Mouse (Mus musculus) intestine, postnatal 0 days (tissue): ENCODE data around the gene Slc44a4. TPM values are rescaled to one million over a fixed set of nuclear protein-coding genes. Genes with fewer than 3 reads are reported as not detected.

Experiments used
- ATAC-seq: fragments of 200-750 bp; cut with Nextera tagmentation; 2 replicates; pipeline ENCODE4 v1.8.0; 2017; ENCODE audit warnings: mild to moderate bottlenecking, moderate TSS enrichment, moderate library complexity
- H3K27ac ChIP-seq: fragments of 300-500 bp; sonication (generic); 2 replicates; pipeline ENCODE4 v1.5.1; 2014; ENCODE audit warnings: mild to moderate bottlenecking, low read depth, low read length, moderate library complexity
- H3K27me3 ChIP-seq: fragments of 300-500 bp; sonication (generic); replicated peaks from 2 replicates; pipeline ENCODE4 v1.6.1; 2014; ENCODE audit warnings: low read length, mixed read lengths; ENCODE audit not compliant: control insufficient read depth, insufficient read depth
- H3K36me3 ChIP-seq: fragments of 300-500 bp; sonication (generic); 2 replicates; pipeline ENCODE4 v1.6.1; 2014; ENCODE audit warnings: mild to moderate bottlenecking, moderate library complexity; ENCODE audit not compliant: control insufficient read depth, insufficient read depth
- H3K4me1 ChIP-seq: fragments of 300-500 bp; sonication (generic); replicated peaks from 2 replicates; pipeline ENCODE4 v1.6.1; 2014; ENCODE audit warnings: antibody characterized with exemption, low read length, mixed read lengths; ENCODE audit not compliant: control insufficient read depth, insufficient read depth
- H3K4me2 ChIP-seq: fragments of 300-500 bp; sonication (generic); replicated peaks from 2 replicates; pipeline ENCODE4 v1.6.1; 2014; ENCODE audit warnings: low read depth, mild to moderate bottlenecking, moderate library complexity
- H3K4me3 ChIP-seq: fragments of 300-500 bp; sonication (generic); 2 replicates; pipeline ENCODE4 v1.5.1; 2014; ENCODE audit warnings: low read depth, low read length
- H3K9ac ChIP-seq: fragments of 300-500 bp; sonication (generic); 2 replicates; pipeline ENCODE4 v1.6.1; 2014; ENCODE audit warnings: mild to moderate bottlenecking, low read depth, low read length
- H3K9me3 ChIP-seq: fragments of 300-500 bp; sonication (generic); 2 replicates; pipeline ENCODE4 v1.6.1; 2016; ENCODE audit warnings: mixed run types; ENCODE audit not compliant: control insufficient read depth
- CTCF ChIP-seq: sonication (generic); IDR thresholded peaks from 2 replicates; pipeline ENCODE4 v1.5.1; 2016; ENCODE audit warnings: low read depth, mild to moderate bottlenecking, control low read depth, antibody characterized with exemption, moderate library complexity
- WGBS: fragments of 180-500 bp; shearing (Covaris S2); extraction: QIAGEN DNeasy Blood & Tissue Kit; methylation state at CpG from one replicate; pipeline ENCODE4 v1.1.7; 2014; 5-methylcytosine and 5-hydroxymethylcytosine counted together
- polyA plus RNA-seq: library from polyadenylated mRNA; unstranded; fragments of >200 nt; fragmentation: Nextera tagmentation; extraction: Ambion mirVana; gene quantifications from 2 replicates; pipeline ENCODE4 v1.2.1, GENCODE M21; 2015

The Slc44a4 gene
- polyA plus RNA-seq, 1 experiment from 2014 or later, result 119 TPM

DNA sequence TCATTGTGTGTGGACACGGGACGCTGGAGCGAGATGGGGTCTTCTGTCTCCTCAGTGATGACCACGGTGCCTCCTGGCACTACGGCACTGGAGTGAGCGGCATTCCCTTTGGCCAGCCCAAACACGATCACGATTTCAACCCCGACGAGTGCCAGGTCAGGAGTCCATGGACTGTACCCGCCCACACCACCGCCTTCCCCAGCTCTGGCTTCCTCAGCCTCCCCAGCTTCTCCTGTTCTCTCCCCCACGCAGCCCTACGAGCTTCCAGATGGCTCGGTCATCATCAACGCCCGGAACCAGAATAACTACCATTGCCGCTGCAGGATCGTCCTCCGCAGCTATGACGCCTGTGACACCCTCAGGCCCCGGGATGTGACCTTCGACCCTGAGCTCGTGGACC is 19.8 kb downstream of the Slc44a4 start:
- H3K9ac ChIP-seq, result peak overlapping the region; percentile 2; the same call in 1 of the 2 replicates
- H3K27ac ChIP-seq, result no peak overlapping the region
- TF ChIP-seq CTCF, result no peak
- peak overlapping the region; percentile 23 for H3K4me3 ChIP-seq
- peak overlapping the region; percentile 95 for H3K4me2 ChIP-seq
- 62% methylated on average over 24 of the region's 24 CpGs for WGBS
- no peaks in the 10 kb centered on the region for H3K4me1 ChIP-seq
- no peak for ATAC-seq
- no peaks in the 10 kb centered on the region for H3K9me3 ChIP-seq
- H3K36me3 ChIP-seq, result peaks cover 31% of the 10 kb centered on the region
- no peaks in the 10 kb centered on the region for H3K27me3 ChIP-seq

DNA sequence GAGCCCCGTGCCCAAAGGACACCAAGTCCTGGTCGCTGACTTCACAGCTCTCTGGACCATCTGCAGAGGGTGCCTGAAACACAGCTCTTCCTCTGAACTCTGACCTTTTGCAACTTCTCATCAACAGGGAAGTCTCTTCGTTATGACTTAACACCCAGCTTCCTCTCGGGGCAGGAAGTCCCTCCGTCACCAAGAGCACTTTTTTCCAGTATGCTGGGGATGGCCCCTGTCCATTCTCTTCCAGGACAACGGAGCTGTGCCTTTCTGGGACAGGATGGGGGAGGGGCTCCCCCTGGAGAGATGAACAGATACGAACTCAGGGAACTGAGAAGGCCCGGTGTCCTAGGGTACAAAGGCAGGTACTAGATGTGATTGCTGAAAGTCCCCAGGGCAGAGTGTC is 20.6 kb downstream of the Slc44a4 start:
- 0 out of 2 replicates have a peak overlapping the region, but pooled peaks have one; percentile 21 for H3K27ac ChIP-seq
- no peaks in the 10 kb centered on the region for H3K9me3 ChIP-seq
- H3K36me3 ChIP-seq, result peaks cover 31% of the 10 kb centered on the region
- no peaks in the 10 kb centered on the region for H3K27me3 ChIP-seq
- no peak for ATAC-seq
- peak overlapping the region; percentile 23; the same call in 1 of the 2 replicates for H3K4me3 ChIP-seq
- no peaks in the 10 kb centered on the region for H3K4me1 ChIP-seq
- WGBS, result 42% methylated on average over 8 of the region's 8 CpGs
- H3K4me2 ChIP-seq, result peak overlapping the region; percentile 95
- no peak for TF ChIP-seq CTCF
- peak overlapping the region; percentile 17; the same call in 1 of the 2 replicates for H3K9ac ChIP-seq

DNA sequence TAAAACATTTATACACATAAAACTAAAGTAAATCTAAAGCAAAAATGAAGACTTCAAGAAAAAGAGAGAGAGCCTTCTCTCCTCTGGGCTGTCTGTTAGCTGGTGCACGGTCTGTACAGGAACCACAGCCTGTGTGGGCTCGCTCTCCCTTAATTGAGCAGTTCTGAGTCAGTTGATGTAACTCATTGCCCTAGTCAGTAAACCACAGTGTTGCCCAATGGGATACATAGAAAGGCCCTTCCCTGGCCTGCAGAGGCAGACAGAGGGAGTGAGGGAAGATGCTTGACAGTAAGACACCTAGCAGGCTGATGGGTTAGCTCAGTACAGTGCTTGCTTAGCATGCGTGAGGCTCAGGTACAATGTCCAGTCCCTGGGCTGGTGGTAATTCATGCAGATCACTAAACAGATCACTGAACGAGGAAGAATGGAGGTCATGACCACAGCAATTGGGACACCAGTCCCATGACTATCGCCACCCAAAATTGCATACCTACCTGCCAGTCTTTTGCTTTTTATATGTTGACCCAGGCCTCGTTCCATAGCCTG is 23.8 kb downstream of the Slc44a4 start:
- Histone ChIP-seq H3K4me2 (no peak overlapping the region), H3K36me3 (peaks cover 26% of the 10 kb centered on the region), H3K27ac (no peak overlapping the region), H3K4me1 (0 out of 2 replicates have a peak, but pooled peaks cover 4% of the 10 kb centered on the region), H3K9ac (no peak overlapping the region), H3K4me3 (no peak overlapping the region), H3K9me3 (no peaks in the 10 kb centered on the region), H3K27me3 (no peaks in the 10 kb centered on the region)
- whole genome bisulfite sequencing, result 67% methylated on average over 6 of the region's 6 CpGs
- no peak for ATAC-seq
- no peak for TF ChIP-seq CTCF

DNA sequence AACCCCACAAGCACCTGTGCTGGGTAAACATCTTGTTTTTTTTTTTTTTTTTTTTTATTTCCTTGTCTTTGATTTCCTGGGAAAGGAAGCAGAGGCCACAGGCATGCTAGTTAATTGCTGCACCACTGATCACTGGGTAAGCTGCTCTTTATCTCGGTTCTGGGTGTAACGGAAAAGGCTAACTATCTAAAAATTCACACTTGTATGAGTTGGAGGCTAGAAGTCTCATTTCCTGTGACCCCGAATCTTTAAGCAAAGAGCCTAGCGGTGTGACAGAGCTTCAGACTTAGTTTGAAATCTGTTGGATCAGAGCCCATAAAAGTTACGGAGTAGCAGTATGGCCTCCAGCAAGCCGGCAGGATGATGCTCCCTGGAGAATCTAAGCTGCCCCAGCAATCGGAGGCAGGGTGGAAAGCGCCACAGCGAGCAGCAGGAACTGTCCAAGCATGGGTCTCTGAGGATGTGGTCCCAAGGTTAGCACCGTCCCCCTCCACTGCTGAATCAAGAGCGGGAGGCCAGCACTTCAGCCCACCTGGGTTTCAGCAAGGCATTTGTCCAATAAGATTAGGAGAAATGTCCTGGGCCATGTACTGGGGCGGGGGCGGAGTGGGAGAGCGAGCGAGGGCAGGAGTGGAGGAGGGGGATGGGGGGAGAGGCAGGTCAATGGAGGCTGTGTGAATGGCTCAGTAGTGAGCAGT is 27.2 kb downstream of the Slc44a4 start:
- H3K27me3 ChIP-seq, result no peaks in the 10 kb centered on the region
- H3K27ac ChIP-seq, result peak overlapping the region; percentile 50
- 13% methylated on average over 15 of the region's 15 CpGs for WGBS
- H3K9me3 ChIP-seq, result no peaks in the 10 kb centered on the region
- peaks cover 7% of the 10 kb centered on the region; the same call in 1 of the 2 replicates for H3K4me1 ChIP-seq
- peak overlapping the region; percentile 60 for H3K4me2 ChIP-seq
- no peaks in the 10 kb centered on the region for H3K36me3 ChIP-seq
- no peak for TF ChIP-seq CTCF
- no peak for ATAC-seq
- H3K9ac ChIP-seq, result no peak overlapping the region
- peak overlapping the region; percentile 16 for H3K4me3 ChIP-seq

DNA sequence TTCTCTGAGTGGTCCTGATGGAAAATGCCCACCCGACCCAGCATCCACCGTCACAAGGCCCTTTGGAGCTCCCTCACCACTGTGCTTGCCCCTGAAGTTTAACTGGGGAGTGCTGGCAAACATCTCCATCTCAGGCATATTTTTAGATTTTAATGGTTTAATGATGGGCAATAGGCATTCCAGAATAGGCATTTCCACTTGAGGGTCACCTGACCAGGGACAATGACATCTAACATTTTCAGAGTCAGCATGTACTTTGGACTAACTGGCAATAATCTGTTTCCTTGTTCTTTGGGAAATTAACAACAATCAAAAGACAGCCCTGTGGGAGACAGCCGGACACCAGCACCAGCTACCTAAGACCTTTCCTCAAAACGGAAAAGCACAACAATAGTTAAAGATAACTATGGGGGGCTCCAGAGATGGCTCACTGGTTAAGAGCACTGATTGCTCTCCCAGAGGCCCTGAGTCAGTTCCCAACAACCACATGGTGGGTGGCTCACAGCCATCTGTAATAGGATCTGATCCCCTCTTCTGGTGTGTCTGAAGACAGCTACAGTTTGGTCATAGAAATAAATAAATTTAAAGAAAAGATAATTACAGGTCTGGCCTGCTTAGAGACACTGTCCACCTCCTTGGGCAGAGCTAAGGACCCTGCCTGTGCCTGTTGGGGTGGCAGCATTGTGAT is 29.0 kb downstream of the Slc44a4 start:
- Histone ChIP-seq H3K9me3 (no peaks in the 10 kb centered on the region), H3K9ac (no peak overlapping the region), H3K36me3 (no peaks in the 10 kb centered on the region), H3K27me3 (no peaks in the 10 kb centered on the region), H3K4me1 (peaks cover 7% of the 10 kb centered on the region; the same call in 1 of the 2 replicates), H3K4me3 (no peak overlapping the region), H3K27ac (peak overlapping the region; percentile 82), H3K4me2 (peak overlapping the region; percentile 32; the same call in 1 of the 2 replicates)
- no peak for TF ChIP-seq CTCF
- WGBS, result 30% methylated on average over 4 of the region's 4 CpGs
- ATAC-seq, result peak; percentile 62

DNA sequence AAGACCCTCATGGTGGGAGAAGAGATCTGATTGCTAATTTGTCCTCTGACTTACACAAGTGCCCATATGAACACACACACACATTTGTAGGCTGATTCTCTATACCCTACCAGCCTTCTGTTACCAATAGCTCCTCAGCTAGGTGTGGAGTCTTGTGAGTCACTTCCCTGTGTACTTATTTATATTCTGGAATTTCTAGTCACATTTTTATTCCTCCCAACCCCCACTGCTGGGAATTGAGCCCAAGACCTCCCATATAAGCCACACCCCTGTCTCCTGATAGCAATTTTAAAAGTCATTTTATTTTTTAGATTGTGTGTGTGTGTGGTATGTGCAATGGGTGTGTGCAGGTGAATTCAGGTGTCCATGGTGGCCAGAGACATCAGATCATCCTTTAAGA is 30.1 kb downstream of the Slc44a4 start:
- H3K27me3 ChIP-seq, result no peaks in the 10 kb centered on the region
- H3K4me3 ChIP-seq, result no peak overlapping the region
- no peaks in the 10 kb centered on the region for H3K9me3 ChIP-seq
- no peak for ATAC-seq
- 0 out of 2 replicates have a peak, but pooled peaks cover under 1% of the 10 kb centered on the region for H3K36me3 ChIP-seq
- peak overlapping the region; percentile 82 for H3K27ac ChIP-seq
- H3K9ac ChIP-seq, result no peak overlapping the region
- no peak overlapping the region for H3K4me2 ChIP-seq
- peaks cover 7% of the 10 kb centered on the region; the same call in 1 of the 2 replicates for H3K4me1 ChIP-seq
- TF ChIP-seq CTCF, result no peak
